Mouse (Mus musculus) ES-E14 (cell line): ENCODE results near the gene Tspoap1. TPM values are rescaled to one million over a fixed set of nuclear protein-coding genes. Genes with fewer than 3 reads are reported as not detected.

Experiments used
- DNase-seq: peaks from one replicate; pipeline ENCODE4 v3.0.0-alpha.2; 2013; ENCODE audit warnings: low read depth, low spot score
- H3K27ac ChIP-seq: 2 replicates; pipeline ENCODE4 v1.5.1; 2012; ENCODE audit warnings: low read depth, mild to moderate bottlenecking, low read length, moderate library complexity, mixed read lengths; ENCODE audit not compliant: poor library complexity, insufficient read depth, severe bottlenecking
- H3K36me3 ChIP-seq: 2 replicates; pipeline ENCODE4 v1.6.1; 2012; ENCODE audit warnings: mild to moderate bottlenecking, low read length, moderate library complexity, mixed read lengths; ENCODE audit not compliant: control insufficient read depth, poor library complexity, insufficient read depth, severe bottlenecking
- H3K4me1 ChIP-seq, 2 experiments: fragments of 150-350 bp in 1 of 2; sonication (generic) in 1 of 2; 2 replicates each; pipeline ENCODE4 v1.6.1; 2012; ENCODE audit warnings: low read length in 2 of 2, mild to moderate bottlenecking in 1 of 2, mixed read lengths in 1 of 2; ENCODE audit not compliant: control insufficient read depth in 2 of 2, insufficient read depth in 2 of 2, poor library complexity in 1 of 2
- H3K4me3 ChIP-seq, 2 experiments: fragments of 150-350 bp in 1 of 2; sonication (generic) in 1 of 2; 2 replicates each; pipeline ENCODE4 v1.5.1; 2012; ENCODE audit warnings: low read length in 2 of 2, low read depth in 1 of 2, mild to moderate bottlenecking in 1 of 2, mixed read lengths in 1 of 2; ENCODE audit not compliant: insufficient read depth in 1 of 2, poor library complexity in 1 of 2, severe bottlenecking in 1 of 2
- H3K9ac ChIP-seq: 2 replicates; pipeline ENCODE4 v1.6.1; 2012; ENCODE audit warnings: low read depth, mild to moderate bottlenecking, low read length, mixed read lengths; ENCODE audit not compliant: poor library complexity, insufficient read depth, severe bottlenecking
- H3K9me3 ChIP-seq: fragments of 150-350 bp; sonication (generic); 2 replicates; pipeline ENCODE4 v1.6.1; 2012; ENCODE audit warnings: low read depth, mild to moderate bottlenecking, low read length; ENCODE audit not compliant: control insufficient read depth, insufficient read depth
- CHD2 ChIP-seq: IDR thresholded peaks from 2 replicates; pipeline ENCODE4 v1.6.1; 2014; ENCODE audit warnings: mild to moderate bottlenecking, low read depth, low read length, inconsistent platforms
- HCFC1 ChIP-seq: IDR thresholded peaks from 2 replicates; pipeline ENCODE4 v1.6.1; 2012; ENCODE audit warnings: low read length, inconsistent platforms, borderline replicate concordance; ENCODE audit not compliant: insufficient read depth
- MAFK ChIP-seq: IDR thresholded peaks from 2 replicates; pipeline ENCODE4 v1.6.1; 2014; ENCODE audit warnings: mild to moderate bottlenecking, low read depth, low read length, inconsistent platforms; ENCODE audit not compliant: insufficient read depth
- ZC3H11A ChIP-seq: IDR thresholded peaks from 2 replicates; pipeline ENCODE4 v1.6.1; 2012; ENCODE audit warnings: low read depth, mild to moderate bottlenecking, inconsistent platforms, low read length, borderline replicate concordance
- ZNF384 ChIP-seq: IDR thresholded peaks from 2 replicates; pipeline ENCODE4 v1.6.1; 2012; ENCODE audit warnings: low read depth, low read length, inconsistent platforms
- in situ Hi-C, 2 experiments: fragments of 600-800 bp; cut with MboI; formaldehyde crosslinking; loops; one replicate each; pipeline ENCODE4 v1.15.1; 2025; ENCODE audit warnings: low sequenced_read_pairs in 2 of 2, inconsistent platforms in 1 of 2; ENCODE audit not compliant: unreplicated experiment in 2 of 2
- total RNA-seq: library from RNA; depleted of rRNA; stranded (reverse); fragments of 300-350 nt; gene quantifications from 2 replicates; pipeline ENCODE4 v1.2.3, GENCODE M21; 2012

Tspoap1 gene
- total RNA-seq, 1 experiment: 1.8 TPM

GRCm38 (mm10) chr11:87762702-87763385 is 2.5 kb downstream of the Tspoap1 start:
- no peak overlapping the region for H3K4me3 ChIP-seq
- no peak overlapping the region for H3K27ac ChIP-seq
- H3K4me1 ChIP-seq: peaks cover 0 to 12% of the 10 kb centered on the region in 2 experiments; a peak in 1 of 4 replicates
- H3K36me3 ChIP-seq: no peaks in the 10 kb centered on the region
- no peak for DNase-seq
- H3K9me3 ChIP-seq: no peaks in the 10 kb centered on the region
- in situ Hi-C loops: no loop called here
- peak overlapping the region; percentile 11; the same call in 1 of the 2 replicates for H3K9ac ChIP-seq
- TF ChIP-seq HCFC1 (no peak), ZNF384 (no peak), MAFK (no peak), CHD2 (no peak), ZC3H11A (no peak)

DNA sequence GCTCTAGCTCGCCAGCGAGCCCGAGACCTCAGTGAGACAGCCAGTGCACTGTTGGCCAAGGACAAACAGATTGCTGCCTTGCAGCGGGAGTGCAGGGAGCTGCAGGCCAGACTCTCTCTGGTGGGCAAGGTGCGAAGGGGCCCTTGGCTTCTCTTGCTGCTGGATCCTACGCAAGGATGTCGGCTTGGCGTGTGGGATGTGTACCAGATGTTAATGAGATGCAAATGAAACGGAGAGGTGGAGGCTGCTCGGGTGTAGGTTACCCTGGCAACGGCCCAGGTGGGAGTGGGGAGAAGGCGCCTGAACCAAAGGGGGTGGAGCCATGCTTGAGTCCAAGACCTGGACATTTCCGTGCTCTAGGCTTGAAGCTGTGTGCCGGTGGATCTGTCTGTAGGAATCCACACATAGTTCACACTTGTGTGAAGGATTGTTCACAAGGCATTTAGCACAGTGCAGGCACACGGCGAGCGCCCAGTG is 3.2 kb downstream of the Tspoap1 start:
- H3K9me3 ChIP-seq: no peaks in the 10 kb centered on the region
- H3K9ac ChIP-seq: peak overlapping the region; percentile 11
- in situ Hi-C loops: no loop called here
- H3K4me3 ChIP-seq: peak overlapping the region; percentile 61 to 67
- peaks cover 0 to 12% of the 10 kb centered on the region in 2 experiments; a peak in 1 of 4 replicates for H3K4me1 ChIP-seq
- TF ChIP-seq CHD2: no peak
- TF ChIP-seq MAFK: no peak
- TF ChIP-seq HCFC1: no peak
- TF ChIP-seq ZC3H11A: no peak
- TF ChIP-seq ZNF384: no peak
- peak; percentile 92 for DNase-seq
- H3K27ac ChIP-seq: no peak overlapping the region; the same call in 1 of the 2 replicates
- no peaks in the 10 kb centered on the region for H3K36me3 ChIP-seq

GRCm38 (mm10) chr11:87763988-87764876 is 3.9 kb downstream of the Tspoap1 start:
- Histone ChIP-seq H3K4me3 (peak overlapping the region; percentile 61 to 67), H3K9me3 (no peaks in the 10 kb centered on the region), H3K36me3 (no peaks in the 10 kb centered on the region), H3K4me1 (peaks cover 0 to 12% of the 10 kb centered on the region in 2 experiments; a peak in 1 of 4 replicates), H3K27ac (no peak overlapping the region), H3K9ac (peak overlapping the region; percentile 53)
- DNase-seq: no peak
- in situ Hi-C loops: no loop called here
- TF ChIP-seq MAFK: 0 out of 2 replicates have a peak, but pooled peaks have one; percentile 4
- no peak for TF ChIP-seq CHD2

GRCm38 (mm10) chr11:87768745-87769144 is 8.4 kb downstream of the Tspoap1 start:
- in situ Hi-C loops: no loop called here
- DNase-seq: no peak
- Histone ChIP-seq H3K27ac (no peak overlapping the region), H3K4me1 (peaks cover 0 to 3% of the 10 kb centered on the region in 2 experiments; a peak in 1 of 4 replicates), H3K9ac (no peak overlapping the region), H3K9me3 (no peaks in the 10 kb centered on the region), H3K4me3 (no peak overlapping the region), H3K36me3 (no peaks in the 10 kb centered on the region)
- TF ChIP-seq CHD2: no peak
- TF ChIP-seq ZNF384: no peak
- no peak for TF ChIP-seq MAFK
- no peak for TF ChIP-seq ZC3H11A
- TF ChIP-seq HCFC1: no peak
